Mouse (Mus musculus): ENCODE data around the gene Olfr392. TPM values are rescaled to one million over a fixed set of nuclear protein-coding genes. Genes with fewer than 3 reads are reported as not detected.

Gene Olfr392
- not detected for total RNA-seq (2022)

DNA sequence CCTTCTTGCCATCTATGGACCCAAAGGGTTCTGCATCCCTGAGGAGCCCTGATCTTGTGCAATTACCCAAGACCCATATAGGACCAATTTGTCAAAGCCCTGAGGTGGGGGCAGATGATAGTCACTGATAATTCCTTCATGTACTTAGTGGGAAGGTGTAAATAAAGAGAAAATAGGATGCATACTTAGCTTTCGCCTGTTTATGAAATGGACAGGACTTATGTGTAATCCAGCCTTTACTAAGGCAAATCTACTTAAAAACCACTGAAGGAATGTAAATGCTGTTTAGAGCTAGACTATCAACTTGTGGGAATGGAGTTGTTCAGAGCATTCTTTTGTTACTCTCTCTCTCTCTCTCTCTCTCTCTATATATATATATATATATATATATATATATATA, at the start of gene Olfr392:
Olfr392 (minus strand) TSS at position 101 of the 400 bp plus-strand sequence.
- no peak for DNase-seq (ENCODE audit: low spot score)

- DNase-seq (ENCODE audit: low spot score) = no peak
Measured at GRCm38 (mm10) chr11:73851354-73851753, 34.5 kb upstream of the Olfr392 start, which contains the start of gene Olfr393. Gene Olfr393, minus strand, starts transcription at chr11:73851454.

- no peak for DNase-seq (ENCODE audit: low spot score)
Measured at GRCm38 (mm10) chr11:73802952-73803351, 13.9 kb downstream of the Olfr392 start, which contains the start of gene Olfr391-ps. Gene Olfr391-ps, minus strand, starts transcription at chr11:73803052.

DNA sequence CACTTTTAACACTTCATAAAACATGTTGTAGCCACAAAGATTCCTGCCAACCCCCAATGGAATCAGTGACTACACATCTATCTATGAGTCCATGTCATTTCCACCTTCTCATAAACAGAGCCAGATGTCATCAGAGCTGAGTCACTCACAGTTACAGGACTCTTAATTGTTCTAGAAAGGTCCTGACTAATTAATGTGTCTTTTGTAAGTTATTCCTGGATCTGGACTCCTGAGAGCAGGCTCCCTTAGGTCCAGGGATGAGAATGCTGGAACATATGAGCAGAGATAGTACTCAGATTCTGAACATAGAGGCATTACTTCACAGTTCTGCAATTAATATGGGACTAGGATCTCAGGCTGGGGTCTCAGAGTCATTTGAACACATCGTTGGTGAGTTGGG, 34.2 kb downstream of the Olfr392 start, which contains the start of gene Olfr390:
Olfr390 (plus strand) TSS at position 301 of the 400 bp plus-strand sequence.
- no peak for DNase-seq (ENCODE audit: low spot score)

DNA sequence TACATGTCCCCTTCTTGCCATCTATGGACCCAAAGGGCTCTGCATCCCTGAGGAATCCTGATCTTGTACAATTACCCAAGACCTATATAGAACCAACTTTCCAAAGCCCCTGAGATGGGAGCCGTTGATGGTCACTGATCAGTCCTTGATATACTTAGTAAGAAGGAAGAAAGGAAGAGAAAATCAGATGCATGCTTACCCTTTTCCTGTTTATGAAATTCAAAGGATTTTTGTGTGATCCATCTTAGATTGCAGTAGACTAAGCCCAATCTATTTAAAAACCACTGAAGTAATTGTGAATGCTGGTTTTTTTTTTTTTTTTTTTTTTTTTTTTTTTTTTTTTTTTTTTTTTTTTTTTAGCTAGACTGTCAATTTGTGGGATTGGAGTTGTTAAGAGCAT, 36.2 kb downstream of the Olfr392 start, which contains the start of gene Olfr389:
Olfr389 (minus strand) TSS at position 101 of the 400 bp plus-strand sequence.
- no peak for DNase-seq (ENCODE audit: low spot score)

Other genes with a start within 250 kb of the Olfr392 start
- gene Olfr385, start 224.0 kb downstream of the Olfr392 start, total RNA-seq (2022) = not detected
- gene Olfr384, start 218.5 kb downstream of the Olfr392 start, total RNA-seq (2022) = not detected
- not detected for gene Zfp735, start 128.3 kb downstream of the Olfr392 start, total RNA-seq (2022)
- gene Olfr389, start 36.3 kb downstream of the Olfr392 start, total RNA-seq (2022) = not detected
- gene Olfr390, start 34.1 kb downstream of the Olfr392 start, total RNA-seq (2022) = not detected
- gene Olfr391-ps, start 14.0 kb downstream of the Olfr392 start, total RNA-seq (2022) = not detected
- not detected for gene Olfr393, start 34.4 kb upstream of the Olfr392 start, total RNA-seq (2022)
- gene Olfr394, start 73.7 kb upstream of the Olfr392 start, total RNA-seq (2022) = not detected
- not detected for gene Olfr395, start 92.2 kb upstream of the Olfr392 start, total RNA-seq (2022)
- gene Olfr23, start 119.6 kb upstream of the Olfr392 start, total RNA-seq (2022) = not detected
- gene Olfr397, start 143.8 kb upstream of the Olfr392 start, total RNA-seq (2022) = not detected
- gene Olfr398, start 173.4 kb upstream of the Olfr392 start, total RNA-seq (2022) = not detected
- not detected for gene Olfr139, start 239.5 kb upstream of the Olfr392 start, total RNA-seq (2022)
- not detected for gene Olfr399, start 239.6 kb upstream of the Olfr392 start, total RNA-seq (2022)